Mouse (Mus musculus) heart, adult 2 months (tissue): Measurements from ENCODE around the gene Vmn1r55.

Source experiments
- CTCF ChIP-seq: fragments of 200-600 bp; IDR thresholded peaks from 2 replicates; pipeline ENCODE4 v1.8.1; 2022; ENCODE audit warnings: antibody characterized with exemption, mild to moderate bottlenecking, moderate library complexity
- POLR2A ChIP-seq: fragments of 200-500 bp; IDR thresholded peaks from 2 replicates; pipeline ENCODE4 v1.6.1; 2011; ENCODE audit warnings: mild to moderate bottlenecking, low read depth, low read length, control low read depth; ENCODE audit not compliant: insufficient read depth

DNA sequence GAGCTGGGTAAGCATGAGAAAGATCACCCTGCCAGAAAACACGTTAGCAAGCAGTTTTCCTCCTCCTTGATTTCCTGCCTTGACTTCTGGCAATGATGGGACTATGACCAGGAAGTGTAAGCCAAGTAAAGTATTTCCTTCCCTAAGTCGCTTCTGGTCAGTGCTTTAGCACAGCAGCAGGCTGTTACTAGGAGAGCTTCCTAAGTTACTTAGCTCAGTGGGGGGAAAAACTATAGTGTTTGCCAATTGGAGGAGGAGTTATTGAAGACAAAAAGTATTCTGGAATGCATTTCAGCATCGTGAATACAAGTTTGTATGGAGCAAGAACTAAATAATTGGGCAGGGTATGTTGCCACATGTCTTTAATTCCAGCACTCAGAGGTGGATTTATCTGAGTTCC lies 36.8 kb downstream of the Vmn1r55 start:
- TF ChIP-seq POLR2A (no peak), CTCF (no peak)
